ENCODE assay signal across 9 mouse cellular contexts in genomic region chr10:4128915-4129314, GRCm38 (mm10).
DNase-seq lines count a peak whose midpoint lies in the region; ATAC-seq and TF ChIP-seq lines count a peak whose summit lies in the region.
"Had no signal": no experiment of that assay in that cellular context is flagged by ENCODE, and none has a peak within 500 bp of the region (broad histone marks: within the 10 kb centered on the region; RNA-seq: fewer than 3 reads in every experiment).

No protein-coding gene starts in this region.

- no peak overlapping the region for H3K4me3 ChIP-seq in lung, embryonic 15.5 days
- no peak overlapping the region for H3K4me3 ChIP-seq in lung, adult 2 months (replicated peaks; ENCODE audit: extremely low read depth, low read depth, low read length)
- H3K4me3 ChIP-seq in heart, embryonic 11.5 days (ENCODE audit: low read depth, low read length) = no peak overlapping the region
- no peak overlapping the region for H3K4me3 ChIP-seq in kidney, postnatal 0 days (replicated peaks; ENCODE audit: low read depth, low read length)
- H3K4me3 ChIP-seq in left cerebral cortex, adult 2 months = no peak overlapping the region
- no peak overlapping the region for H3K4me3 ChIP-seq in neural tube, embryonic 15.5 days (replicated peaks)
- no peak overlapping the region for H3K4me3 ChIP-seq in midbrain, postnatal 0 days (ENCODE audit: low read depth, low read length)
- H3K4me3 ChIP-seq: limb, embryonic 13.5 days had no signal

- H3K9me3 ChIP-seq in lung, embryonic 15.5 days = no peaks in the 10 kb centered on the region
- H3K9me3 ChIP-seq in heart, embryonic 11.5 days (replicated peaks; ENCODE audit: control insufficient read depth, low read length) = no peaks in the 10 kb centered on the region
- no peaks in the 10 kb centered on the region for H3K9me3 ChIP-seq in kidney, postnatal 0 days (replicated peaks; ENCODE audit: low read length)
- no peaks in the 10 kb centered on the region for H3K9me3 ChIP-seq in neural tube, embryonic 15.5 days (replicated peaks)
- no peaks in the 10 kb centered on the region for H3K9me3 ChIP-seq in midbrain, postnatal 0 days (ENCODE audit: low read length)
- H3K9me3 ChIP-seq: limb, embryonic 13.5 days had no signal

- no peaks in the 10 kb centered on the region for H3K27me3 ChIP-seq in lung, embryonic 15.5 days
- H3K27me3 ChIP-seq in heart, embryonic 11.5 days (ENCODE audit: control insufficient read depth, insufficient read depth, low read length) = no peaks in the 10 kb centered on the region
- H3K27me3 ChIP-seq in kidney, postnatal 0 days (ENCODE audit: insufficient read depth, low read length) = no peaks in the 10 kb centered on the region
- no peaks in the 10 kb centered on the region for H3K27me3 ChIP-seq in neural tube, embryonic 15.5 days (replicated peaks)
- no peaks in the 10 kb centered on the region for H3K27me3 ChIP-seq in midbrain, postnatal 0 days (ENCODE audit: insufficient read depth, low read length)
- H3K27me3 ChIP-seq: limb, embryonic 13.5 days had no signal

- H3K4me1 ChIP-seq in lung, embryonic 15.5 days = peaks cover 52% of the 10 kb centered on the region
- peaks cover 8% of the 10 kb centered on the region for H3K4me1 ChIP-seq in lung, adult 2 months (ENCODE audit: control insufficient read depth, insufficient read depth, low read length)
- peaks cover 22% of the 10 kb centered on the region for H3K4me1 ChIP-seq in heart, embryonic 11.5 days (ENCODE audit: control insufficient read depth, insufficient read depth, low read length)
- H3K4me1 ChIP-seq in kidney, postnatal 0 days (replicated peaks; ENCODE audit: insufficient read depth, low read length) = peaks cover 30% of the 10 kb centered on the region
- H3K4me1 ChIP-seq in neural tube, embryonic 15.5 days = no peaks in the 10 kb centered on the region
- no peaks in the 10 kb centered on the region for H3K4me1 ChIP-seq in midbrain, postnatal 0 days (ENCODE audit: insufficient read depth, low read length)

- H3K27ac ChIP-seq in lung, embryonic 15.5 days = peak overlapping the region; percentile 78
- peak overlapping the region; percentile 25; the same call in 1 of the 2 replicates for H3K27ac ChIP-seq in heart, embryonic 11.5 days (ENCODE audit: low read depth, low read length)
- H3K27ac ChIP-seq in kidney, postnatal 0 days = peak overlapping the region; percentile 85
- no peak overlapping the region for H3K27ac ChIP-seq in left cerebral cortex, adult 2 months
- no peak overlapping the region for H3K27ac ChIP-seq in neural tube, embryonic 15.5 days (replicated peaks)
- no peak overlapping the region for H3K27ac ChIP-seq in midbrain, postnatal 0 days (ENCODE audit: low read depth, low read length)
- H3K27ac ChIP-seq: limb, embryonic 13.5 days had no signal

- no peak overlapping the region for H3K4me2 ChIP-seq in lung, embryonic 15.5 days
- H3K4me2 ChIP-seq in heart, embryonic 11.5 days = no peak overlapping the region
- peak overlapping the region; percentile 25; the same call in 1 of the 2 replicates for H3K4me2 ChIP-seq in kidney, postnatal 0 days (ENCODE audit: low read length)
- H3K4me2 ChIP-seq in neural tube, embryonic 15.5 days = no peak overlapping the region
- no peak overlapping the region for H3K4me2 ChIP-seq in midbrain, postnatal 0 days (ENCODE audit: low read depth, low read length, poor library complexity, severe bottlenecking)
- H3K4me2 ChIP-seq: limb, embryonic 13.5 days had no signal

- ATAC-seq in lung, embryonic 15.5 days (ENCODE audit: borderline replicate concordance, extremely low read depth, low FRiP score, low TSS enrichment) = peak; percentile 75
- ATAC-seq in heart, embryonic 11.5 days (replicated peaks; ENCODE audit: insufficient number of reproducible peaks, low FRiP score, low TSS enrichment) = no peak
- peak; percentile 45 for ATAC-seq in kidney, postnatal 0 days (replicated peaks; ENCODE audit: low FRiP score, low read depth)
- no peak for ATAC-seq in neural tube, embryonic 15.5 days (ENCODE audit: low FRiP score)
- ATAC-seq in midbrain, postnatal 0 days (ENCODE audit: low FRiP score) = no peak

- no peak overlapping the region for H3K9ac ChIP-seq in lung, embryonic 15.5 days
- no peak overlapping the region for H3K9ac ChIP-seq in heart, embryonic 11.5 days (ENCODE audit: low read depth, low read length)
- no peak overlapping the region for H3K9ac ChIP-seq in kidney, postnatal 0 days (ENCODE audit: low read depth, low read length)
- H3K9ac ChIP-seq in neural tube, embryonic 15.5 days (replicated peaks) = no peak overlapping the region
- H3K9ac ChIP-seq in midbrain, postnatal 0 days (replicated peaks; ENCODE audit: low read length, poor library complexity, severe bottlenecking) = no peak overlapping the region
- H3K9ac ChIP-seq: limb, embryonic 13.5 days had no signal

- no peak for TF ChIP-seq CTCF in lung, adult 2 months (IDR thresholded peaks at IDR 0.05; ENCODE audit: insufficient read depth, low read length)
- TF ChIP-seq CTCF in kidney, postnatal 0 days (IDR thresholded peaks at IDR 0.05; ENCODE audit: low read depth) = no peak
- TF ChIP-seq CTCF in left cerebral cortex, adult 2 months (IDR thresholded peaks at IDR 0.05) = no peak
- no peak for TF ChIP-seq CTCF in midbrain, postnatal 0 days (IDR thresholded peaks at IDR 0.05)

- no peaks in the 10 kb centered on the region for H3K36me3 ChIP-seq in lung, embryonic 15.5 days
- no peaks in the 10 kb centered on the region for H3K36me3 ChIP-seq in heart, embryonic 11.5 days (ENCODE audit: control insufficient read depth, insufficient read depth, low read length)
- no peaks in the 10 kb centered on the region for H3K36me3 ChIP-seq in kidney, postnatal 0 days (ENCODE audit: insufficient read depth, low read length)
- H3K36me3 ChIP-seq in neural tube, embryonic 15.5 days = no peaks in the 10 kb centered on the region
- H3K36me3 ChIP-seq in midbrain, postnatal 0 days (ENCODE audit: insufficient read depth, low read length) = no peaks in the 10 kb centered on the region
- H3K36me3 ChIP-seq: limb, embryonic 13.5 days had no signal

- DNase-seq in lung, adult 2 months = no peak
- peak; percentile 95 for DNase-seq in kidney, postnatal 0 days (ENCODE audit: low spot score)
- DNase-seq in left cerebral cortex, adult 2 months (ENCODE audit: extremely low spot score in 1 of 2, low spot score in 2 of 2) = no peak
- no peak for DNase-seq in layer of hippocampus, adult 9-10 months (ENCODE audit: low spot score)
- no peak for DNase-seq in midbrain, postnatal 0 days (ENCODE audit: low spot score)

- WGBS in lung, embryonic 15.5 days = 48% methylated on average over 4 of the region's 4 CpGs
- 58% methylated on average over 4 of the region's 4 CpGs for WGBS in lung, adult 2 months
- WGBS in heart, embryonic 11.5 days (ENCODE audit: insufficient replicate concordance) = 66% methylated on average over 4 of the region's 4 CpGs
- 24% methylated on average over 4 of the region's 4 CpGs for WGBS in kidney, postnatal 0 days
- WGBS in neural tube, embryonic 15.5 days = 88% methylated on average over 4 of the region's 4 CpGs
- WGBS in midbrain, postnatal 0 days = 79% methylated on average over 4 of the region's 4 CpGs

- no peak for TF ChIP-seq POLR2A in lung, adult 2 months (IDR thresholded peaks at IDR 0.05; ENCODE audit: borderline replicate concordance, extremely low read depth, low read depth, low read length)

- intact Hi-C loops in left cerebral cortex, adult 2 months (cut with DNase I) = no loop called here

Comparison
In these comparisons a context has a peak if more than half of its experiments do, and no peak if none do; other contexts are left out.
1. ATAC-seq: peak in lung, embryonic 15.5 days (single experiment) and kidney, postnatal 0 days (single experiment); none in heart, embryonic 11.5 days (single experiment), neural tube, embryonic 15.5 days (single experiment) and midbrain, postnatal 0 days (single experiment).
2. H3K27ac ChIP-seq: peak in lung, embryonic 15.5 days (single experiment), heart, embryonic 11.5 days (single experiment) and kidney, postnatal 0 days (single experiment); none in left cerebral cortex, adult 2 months (single experiment), neural tube, embryonic 15.5 days (single experiment) and midbrain, postnatal 0 days (single experiment).